In genomic region chrX:7325455-7325854, GRCm38 (mm10) we compare ENCODE assay signal across 13 mouse cellular contexts. TPM values are rescaled to one million over a fixed set of nuclear protein-coding genes. Genes with fewer than 3 reads are reported as not detected.
DNase-seq lines count a peak whose midpoint lies in the region; ATAC-seq and TF ChIP-seq lines count a peak whose summit lies in the region.
"Had no signal": no experiment of that assay in that cellular context is flagged by ENCODE, and none has a peak within 500 bp of the region (broad histone marks: within the 10 kb centered on the region; RNA-seq: fewer than 3 reads in every experiment).

No protein-coding gene starts in this region.

- H3K27ac ChIP-seq in heart, adult 2 months: no peak overlapping the region
- H3K27ac ChIP-seq in lung, postnatal 0 days (ENCODE audit: low read length): no peak overlapping the region
- H3K27ac ChIP-seq in heart, embryonic 11.5 days (ENCODE audit: low read depth, low read length): no peak overlapping the region
- H3K27ac ChIP-seq in forebrain, embryonic 16.5 days (ENCODE audit: low read length): no peak overlapping the region

- H3K9ac ChIP-seq in heart, adult 2 months (ENCODE audit: low read depth, low read length): no peak overlapping the region
- no peak overlapping the region for H3K9ac ChIP-seq in lung, postnatal 0 days (replicated peaks; ENCODE audit: low read depth)
- H3K9ac ChIP-seq in heart, embryonic 11.5 days (ENCODE audit: low read depth, low read length): no peak overlapping the region
- no peak overlapping the region for H3K9ac ChIP-seq in forebrain, embryonic 16.5 days (replicated peaks; ENCODE audit: low read depth, low read length)

- no peak overlapping the region for H3K4me2 ChIP-seq in lung, postnatal 0 days (replicated peaks; ENCODE audit: low read depth, low read length)
- H3K4me2 ChIP-seq in heart, embryonic 11.5 days: no peak overlapping the region
- H3K4me2 ChIP-seq in forebrain, embryonic 16.5 days (ENCODE audit: low read length): no peak overlapping the region

- H3K9me3 ChIP-seq in lung, postnatal 0 days (ENCODE audit: low read length): no peaks in the 10 kb centered on the region
- H3K9me3 ChIP-seq in G1E (replicated peaks): no peaks in the 10 kb centered on the region
- no peaks in the 10 kb centered on the region for H3K9me3 ChIP-seq in heart, embryonic 11.5 days (replicated peaks; ENCODE audit: control insufficient read depth, low read length)
- H3K9me3 ChIP-seq in forebrain, embryonic 16.5 days (ENCODE audit: control insufficient read depth, low read length): no peaks in the 10 kb centered on the region
- H3K9me3 ChIP-seq: megakaryocyte, embryonic 14.5 days had no signal

- no peaks in the 10 kb centered on the region for H3K79me2 ChIP-seq in heart, adult 2 months (replicated peaks; ENCODE audit: control insufficient read depth, insufficient read depth, low read length)

- no peaks in the 10 kb centered on the region for H3K27me3 ChIP-seq in heart, adult 2 months (ENCODE audit: control insufficient read depth, insufficient read depth, low read length)
- H3K27me3 ChIP-seq in lung, postnatal 0 days (replicated peaks; ENCODE audit: insufficient read depth, low read length): no peaks in the 10 kb centered on the region
- peaks cover 5% of the 10 kb centered on the region for H3K27me3 ChIP-seq in G1E (ENCODE audit: insufficient read depth, low read length)
- H3K27me3 ChIP-seq in heart, embryonic 11.5 days (ENCODE audit: control insufficient read depth, insufficient read depth, low read length): no peaks in the 10 kb centered on the region
- no peaks in the 10 kb centered on the region for H3K27me3 ChIP-seq in forebrain, embryonic 16.5 days (replicated peaks; ENCODE audit: control insufficient read depth, insufficient read depth, low read length)

- H3K4me1 ChIP-seq in heart, adult 2 months (ENCODE audit: control insufficient read depth, insufficient read depth, low read length): no peaks in the 10 kb centered on the region
- H3K4me1 ChIP-seq in lung, postnatal 0 days (ENCODE audit: insufficient read depth, low read depth, low read length): no peaks in the 10 kb centered on the region
- no peaks in the 10 kb centered on the region for H3K4me1 ChIP-seq in G1E (ENCODE audit: insufficient read depth, low read depth, low read length)
- no peaks in the 10 kb centered on the region for H3K4me1 ChIP-seq in heart, embryonic 11.5 days (ENCODE audit: control insufficient read depth, insufficient read depth, low read length)
- H3K4me1 ChIP-seq in forebrain, embryonic 16.5 days (replicated peaks; ENCODE audit: control insufficient read depth, insufficient read depth, low read length): no peaks in the 10 kb centered on the region
- H3K4me1 ChIP-seq: megakaryocyte, embryonic 14.5 days had no signal

- no peak for TF ChIP-seq POLR2A in heart, adult 2 months (IDR thresholded peaks at IDR 0.05; ENCODE audit: insufficient read depth, low read depth, low read length)

- no peak for DNase-seq in heart, adult 2 months
- DNase-seq in heart, postnatal 36 days: no peak
- no peak for DNase-seq in lung, postnatal 0 days (ENCODE audit: low spot score)
- DNase-seq in lung, postnatal 25 days (ENCODE audit: low spot score): no peak
- DNase-seq in G1E (ENCODE audit: low spot score): no peak
- DNase-seq: heart, adult 18-20 months; heart, postnatal 4 days; spleen, adult 18-20 months had no signal

- TF ChIP-seq EP300 in heart, adult 2 months (IDR thresholded peaks at IDR 0.05; ENCODE audit: insufficient read depth, low read depth, low read length): no peak
- TF ChIP-seq EP300 in lung, postnatal 0 days (IDR thresholded peaks at IDR 0.05): no peak

- no peaks in the 10 kb centered on the region for H3K36me3 ChIP-seq in heart, adult 2 months (ENCODE audit: control insufficient read depth, insufficient read depth, low read length)
- no peaks in the 10 kb centered on the region for H3K36me3 ChIP-seq in lung, postnatal 0 days (ENCODE audit: insufficient read depth, low read length)
- H3K36me3 ChIP-seq in G1E (replicated peaks): no peaks in the 10 kb centered on the region
- no peaks in the 10 kb centered on the region for H3K36me3 ChIP-seq in heart, embryonic 11.5 days (ENCODE audit: control insufficient read depth, insufficient read depth, low read length)
- H3K36me3 ChIP-seq in forebrain, embryonic 16.5 days (ENCODE audit: control insufficient read depth, insufficient read depth): no peaks in the 10 kb centered on the region

- 47% methylated on average over 2 of the region's 2 CpGs for WGBS in heart, adult 2 months
- WGBS in lung, postnatal 0 days: 38% methylated on average over 2 of the region's 2 CpGs
- WGBS in heart, embryonic 11.5 days (ENCODE audit: insufficient replicate concordance): 29% methylated on average over 2 of the region's 2 CpGs
- 42% methylated on average over 2 of the region's 2 CpGs for WGBS in forebrain, embryonic 16.5 days

- H3K4me3 ChIP-seq in heart, adult 2 months: no peak overlapping the region
- H3K4me3 ChIP-seq in lung, postnatal 0 days (ENCODE audit: low read depth, low read length): no peak overlapping the region
- no peak overlapping the region for H3K4me3 ChIP-seq in G1E (ENCODE audit: low read depth, low read length)
- H3K4me3 ChIP-seq in heart, embryonic 11.5 days (ENCODE audit: low read depth, low read length): no peak overlapping the region
- H3K4me3 ChIP-seq in forebrain, embryonic 16.5 days (replicated peaks; ENCODE audit: low read length): no peak overlapping the region
- H3K4me3 ChIP-seq: megakaryocyte, embryonic 14.5 days; myocyte had no signal

- intact Hi-C loops in heart, adult 2 months (cut with DNase I): loop anchor here (10.0 kb wide), 1 partner anchor 401 kb away; no protein-coding TSS in a partner anchor
- intact Hi-C loops in heart, postnatal 36 days (cut with DNase I): loop anchor here (2.0 to 10.0 kb wide), 4 partner anchors 249 to 459 kb away; partner anchors contain the start of genes Foxp3, Gpkow, Gripap1 and Ppp1r3f

- ATAC-seq in lung, postnatal 0 days: no peak
- ATAC-seq in G1E (ENCODE audit: extremely low read depth, insufficient number of reproducible peaks, low FRiP score, poor library complexity, severe bottlenecking): no peak; the same call in 1 of the 2 replicates
- 0 out of 2 replicates have a peak, but pooled peaks have one; percentile 54 for ATAC-seq in megakaryocyte progenitor cell, adult 5-6 weeks (replicated peaks; ENCODE audit: poor library complexity)
- no peak for ATAC-seq in heart, embryonic 11.5 days (replicated peaks; ENCODE audit: insufficient number of reproducible peaks, low FRiP score, low TSS enrichment)
- ATAC-seq in forebrain, embryonic 16.5 days: no peak

- TF ChIP-seq CTCF in heart, adult 2 months (IDR thresholded peaks at IDR 0.05): peak; percentile 60
- TF ChIP-seq CTCF in lung, postnatal 0 days (IDR thresholded peaks at IDR 0.05): peak; percentile 37; the same call in 1 of the 2 replicates
- TF ChIP-seq CTCF in G1E (IDR thresholded peaks at IDR 0.05; ENCODE audit: low read depth, low read length): 0 out of 2 replicates have a peak, but pooled peaks have one; percentile 11

RNA-seq across cellular contexts. Expression of gene Clcn5, which starts 6.3 kb away (rescaled TPM):
- total RNA-seq in heart, adult 2 months (2021): 1 to 10 TPM; 2.9 to 3.7 TPM
- polyA plus RNA-seq in heart, adult 2 months (2012; rRNA removed): 0.68 and 1.6 TPM in 2 replicates
- 1 to 10 TPM; 2.4 to 4.3 TPM for total RNA-seq in heart, postnatal 36 days (2021)
- 3.1 and 3.2 TPM in 2 replicates for polyA plus RNA-seq in lung, postnatal 0 days (2015; fragmentation: Nextera tagmentation; extraction: Ambion mirVana)
- total RNA-seq in G1E (2014; fragmentation: Nextera tagmentation) (27.7 and 35.3 TPM in 2 replicates), G1E (2017) (23.9 and 29.6 TPM in 2 replicates)
- polyA plus RNA-seq in G1E (2012): 5.5 and 7.0 TPM in 2 replicates
- 4.4 and 5.4 TPM in 2 replicates for total RNA-seq in megakaryocyte progenitor cell, adult 5-6 weeks (2015)
- 5.6 and 7.0 TPM in 2 replicates for total RNA-seq in megakaryocyte progenitor cell, adult 5-6 weeks (2017)
- polyA plus RNA-seq in heart, embryonic 11.5 days (2014; fragmentation: Nextera tagmentation; extraction: Ambion mirVana): 24.9 and 35.1 TPM in 2 replicates
- polyA plus RNA-seq in forebrain, embryonic 16.5 days (2015; fragmentation: Nextera tagmentation; extraction: Ambion mirVana): 6.1 and 6.2 TPM in 2 replicates

RNA-seq across cellular contexts. Expression of gene Usp27x, which starts 50.2 kb away (rescaled TPM):
- under 1 TPM; 0.32 to 0.81 TPM for total RNA-seq in heart, adult 2 months (2021)
- 0.21 and 0.23 TPM in 2 replicates for polyA plus RNA-seq in heart, adult 2 months (2012; rRNA removed)
- total RNA-seq in heart, postnatal 36 days (2021): under 1 TPM; 0.76 to 0.92 TPM
- 0.62 and 0.68 TPM in 2 replicates for polyA plus RNA-seq in lung, postnatal 0 days (2015; fragmentation: Nextera tagmentation; extraction: Ambion mirVana)
- total RNA-seq in G1E (2014; fragmentation: Nextera tagmentation): 0.15 and 0.75 TPM in 2 replicates
- 0.55 and 0.81 TPM in 2 replicates for total RNA-seq in G1E (2017)
- polyA plus RNA-seq in G1E (2012): 0.10 and 0.17 TPM in 2 replicates
- total RNA-seq in megakaryocyte progenitor cell, adult 5-6 weeks (2015): 0.37 and 0.52 TPM in 2 replicates
- total RNA-seq in megakaryocyte progenitor cell, adult 5-6 weeks (2017): 0.41 and 0.46 TPM in 2 replicates
- polyA plus RNA-seq in heart, embryonic 11.5 days (2014; fragmentation: Nextera tagmentation; extraction: Ambion mirVana): 0.33 and 0.48 TPM in 2 replicates
- polyA plus RNA-seq in forebrain, embryonic 16.5 days (2015; fragmentation: Nextera tagmentation; extraction: Ambion mirVana): 1.3 and 2.0 TPM in 2 replicates
